ENCODE assay signal across 49 mouse cellular contexts in genomic region chr12:78209856-78210255, GRCm38 (mm10). TPM values are rescaled to one million over a fixed set of nuclear protein-coding genes. Genes with fewer than 3 reads are reported as not detected.
"Had no signal": no experiment of that assay in that cellular context is flagged by ENCODE, and none has a peak within 500 bp of the region (broad histone marks: within the 10 kb centered on the region; RNA-seq: fewer than 3 reads in every experiment).

No protein-coding gene starts in this region.

- H3K4me2 ChIP-seq: heart, embryonic 11.5 days; heart, embryonic 12.5 days; heart, embryonic 13.5 days; heart, embryonic 15.5 days; hindbrain, embryonic 12.5 days; hindbrain, embryonic 13.5 days; hindbrain, embryonic 14.5 days; hindbrain, embryonic 15.5 days; intestine, embryonic 15.5 days had no signal

- H3K27ac ChIP-seq: heart, adult 2 months; heart, embryonic 10.5 days; heart, embryonic 13.5 days; heart, embryonic 15.5 days; hindbrain, embryonic 10.5 days; hindbrain, embryonic 12.5 days; hindbrain, embryonic 13.5 days; hindbrain, embryonic 14.5 days; hindbrain, embryonic 15.5 days; hindbrain, postnatal 0 days; intestine, embryonic 15.5 days; kidney, postnatal 0 days; layer of hippocampus, adult 2 months; left cerebral cortex, adult 2 months had no signal

- H3K27me3 ChIP-seq: heart, embryonic 12.5 days; heart, embryonic 13.5 days; heart, embryonic 15.5 days; hindbrain, embryonic 12.5 days; hindbrain, embryonic 13.5 days; hindbrain, embryonic 15.5 days; intestine, embryonic 15.5 days had no signal

- H3K9ac ChIP-seq: heart, embryonic 12.5 days; heart, embryonic 13.5 days; heart, embryonic 15.5 days; hindbrain, embryonic 12.5 days; hindbrain, embryonic 13.5 days; hindbrain, embryonic 14.5 days; hindbrain, embryonic 15.5 days; intestine, embryonic 15.5 days had no signal

- H3K36me3 ChIP-seq: heart, embryonic 10.5 days; heart, embryonic 12.5 days; heart, embryonic 13.5 days; heart, embryonic 15.5 days; hindbrain, embryonic 10.5 days; hindbrain, embryonic 12.5 days; hindbrain, embryonic 13.5 days; hindbrain, embryonic 15.5 days; intestine, embryonic 15.5 days had no signal

- H3K4me1 ChIP-seq: heart, embryonic 10.5 days; heart, embryonic 12.5 days; heart, embryonic 15.5 days; hindbrain, embryonic 10.5 days; hindbrain, embryonic 12.5 days; hindbrain, embryonic 13.5 days; intestine, embryonic 15.5 days had no signal

- ATAC-seq: hindbrain, embryonic 16.5 days; hindbrain, postnatal 0 days; inflammation-experienced regulatory T-cells, adult 6 months; intestine, embryonic 15.5 days; intestine, embryonic 16.5 days; intestine, postnatal 0 days had no signal

- H3K9me3 ChIP-seq: heart, embryonic 10.5 days; heart, embryonic 12.5 days; heart, embryonic 13.5 days; heart, embryonic 15.5 days; hindbrain, embryonic 10.5 days; hindbrain, embryonic 12.5 days; hindbrain, embryonic 13.5 days; hindbrain, embryonic 15.5 days; intestine, embryonic 15.5 days had no signal

- H3K4me3 ChIP-seq: heart, adult 2 months; heart, embryonic 10.5 days; heart, embryonic 12.5 days; heart, embryonic 13.5 days; heart, embryonic 15.5 days; hindbrain, embryonic 10.5 days; hindbrain, embryonic 12.5 days; hindbrain, embryonic 13.5 days; hindbrain, embryonic 15.5 days; intestine, embryonic 15.5 days; layer of hippocampus, adult 2 months; left cerebral cortex, adult 2 months had no signal

- DNase-seq: heart, adult 2 months; heart, postnatal 10 days; heart, postnatal 14 days; heart, postnatal 36 days; heart, postnatal 4 days; kidney, adult 11 months; kidney, adult 8-10 months; kidney, postnatal 10 days; kidney, postnatal 14 days; kidney, postnatal 25 days; kidney, postnatal 4 days; layer of hippocampus, adult 9-11 months; layer of hippocampus, postnatal 36 days had no signal

RNA-seq across cellular contexts. Expression of gene Gm6657, which starts 15.8 kb away (rescaled TPM):
- total RNA-seq: heart, adult 2 months; heart, adult 8-10 months; heart, postnatal 10 days; heart, postnatal 14 days; heart, postnatal 25 days; heart, postnatal 36 days; heart, postnatal 4 days; hematopoietic stem cell, adult 5-6 weeks; hindbrain, postnatal 0 days; layer of hippocampus, adult 18-20 months; layer of hippocampus, adult 2 months; layer of hippocampus, adult 8-10 months; layer of hippocampus, postnatal 10 days; layer of hippocampus, postnatal 14 days; layer of hippocampus, postnatal 25 days; layer of hippocampus, postnatal 36 days; left cerebral cortex, adult 18-20 months; left cerebral cortex, adult 2 months had no signal
- polyA plus RNA-seq: heart, adult 2 months; heart, embryonic 10.5 days; heart, embryonic 11.5 days; heart, embryonic 12.5 days; heart, embryonic 13.5 days; heart, embryonic 14.5 days; heart, embryonic 15.5 days; heart, embryonic 16.5 days; heart, postnatal 0 days; hindbrain, embryonic 10.5 days; hindbrain, embryonic 11.5 days; hindbrain, embryonic 12.5 days; hindbrain, embryonic 13.5 days; hindbrain, embryonic 14.5 days; hindbrain, embryonic 15.5 days; hindbrain, embryonic 16.5 days; hindbrain, postnatal 0 days; inflammation-experienced regulatory T-cells, adult 6 months; intestine, embryonic 14.5 days; intestine, embryonic 15.5 days; intestine, embryonic 16.5 days; intestine, postnatal 0 days; kidney, embryonic 14.5 days; kidney, embryonic 16.5 days; kidney, postnatal 0 days; large intestine, adult 2 months had no signal
